Mouse (Mus musculus) erythroblast, embryonic 14.5 days (primary cell): ENCODE results near the gene Gm17334.

Source experiments
- GATA1 ChIP-seq: IDR thresholded peaks from 2 replicates; pipeline ENCODE4 v1.6.1; 2012; ENCODE audit warnings: low read length, inconsistent platforms, mixed read lengths
- TAL1 ChIP-seq: IDR thresholded peaks from 3 replicates; pipeline ENCODE4 v1.6.1; 2012; ENCODE audit warnings: low read length, inconsistent platforms, mixed read lengths

- TF ChIP-seq GATA1 (no peak), TAL1 (no peak)
Observed at GRCm38 (mm10) chr11:53731457-53731856, 41.5 kb downstream of the Gm17334 start.
